Mouse (Mus musculus): Measurements from ENCODE around the gene Zfp638. TPM values are rescaled to one million over a fixed set of nuclear protein-coding genes. Genes with fewer than 3 reads are reported as not detected.

The Zfp638 gene
- polyA plus RNA-seq, 1 experiment from 2014 or later: 71.7 TPM

DNA sequence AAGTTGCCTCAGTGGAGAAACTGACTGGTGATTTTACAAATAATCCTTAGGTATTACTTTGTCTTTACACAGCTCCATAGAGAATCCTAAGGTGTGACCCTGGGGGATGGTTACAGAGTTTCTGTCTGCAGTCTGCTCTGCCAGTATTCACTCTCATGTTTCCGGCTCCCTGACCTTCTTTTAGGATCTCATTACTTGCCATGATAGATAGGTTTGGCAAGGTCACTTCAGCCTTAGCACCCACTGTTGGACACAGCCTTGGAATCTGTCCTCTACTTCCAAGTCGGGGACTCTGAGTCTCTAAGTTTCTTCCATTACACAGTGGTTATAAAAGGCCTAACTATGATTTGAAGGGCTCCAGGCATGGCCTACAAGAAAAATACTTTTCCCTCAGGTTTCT lies 17.5 kb upstream of the Zfp638 start:
- Histone ChIP-seq H3K27me3 (no peaks in the 10 kb centered on the region), H3K9me3 (no peaks in the 10 kb centered on the region), H3K36me3 (no peaks in the 10 kb centered on the region), H3K9ac (no peak overlapping the region), H3K4me3 (no peak overlapping the region), H3K4me2 (replicated peaks) (no peak overlapping the region), H3K27ac (no peak overlapping the region), H3K4me1 (no peaks in the 10 kb centered on the region)
- no peak for ATAC-seq (ENCODE audit: low FRiP score, low read depth)
- 86% methylated on average over 2 of the region's 2 CpGs for WGBS

DNA sequence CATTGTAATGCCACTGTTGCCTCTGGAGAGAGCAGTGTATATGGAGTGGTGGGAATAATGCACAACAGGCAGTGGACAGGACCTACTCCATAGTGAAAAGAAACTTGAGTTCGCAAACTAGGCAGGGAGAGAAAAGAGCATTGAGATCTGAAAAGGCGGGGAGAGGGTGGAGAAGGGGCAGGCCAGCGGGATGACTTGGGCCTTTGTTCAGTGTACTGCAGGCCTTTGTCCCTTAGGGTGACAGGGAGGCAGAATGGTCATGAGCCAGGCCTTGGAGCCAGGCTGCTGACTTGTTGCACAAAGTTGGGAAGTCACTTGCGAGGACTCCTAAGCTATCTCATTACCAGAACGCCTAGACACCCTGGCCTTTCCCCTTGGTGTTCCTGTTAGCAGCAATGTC lies 9.4 kb upstream of the Zfp638 start:
- no peak overlapping the region for H3K4me2 ChIP-seq (replicated peaks)
- no peak for ATAC-seq (ENCODE audit: low FRiP score, low read depth)
- no peak overlapping the region for H3K9ac ChIP-seq
- no peaks in the 10 kb centered on the region for H3K9me3 ChIP-seq
- H3K4me3 ChIP-seq: no peak overlapping the region
- H3K36me3 ChIP-seq: no peaks in the 10 kb centered on the region
- WGBS: 69% methylated on average over 5 of the region's 5 CpGs
- no peaks in the 10 kb centered on the region for H3K27me3 ChIP-seq
- H3K27ac ChIP-seq: no peak overlapping the region
- no peaks in the 10 kb centered on the region for H3K4me1 ChIP-seq

DNA sequence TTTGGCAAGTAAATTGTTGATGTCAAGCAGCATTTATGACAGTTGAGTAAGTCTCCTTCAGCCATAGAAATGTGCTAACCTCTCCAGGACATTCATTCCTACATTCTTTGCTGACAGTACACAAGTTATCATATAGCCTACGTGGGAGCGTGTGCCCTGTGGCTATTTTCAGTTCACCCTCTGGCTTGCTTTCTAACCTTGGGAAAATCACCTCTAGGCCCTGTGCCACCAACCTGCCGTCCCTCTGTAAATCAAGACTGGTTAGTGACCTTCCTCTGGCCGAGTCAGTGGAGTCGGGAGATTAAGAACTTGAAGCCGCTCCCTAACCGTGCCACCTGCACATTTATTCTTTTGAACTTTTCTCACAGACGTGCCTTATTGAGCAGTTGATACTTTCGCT lies 6.9 kb upstream of the Zfp638 start:
- Histone ChIP-seq H3K4me2 (replicated peaks) (no peak overlapping the region), H3K9ac (no peak overlapping the region), H3K27ac (no peak overlapping the region), H3K27me3 (no peaks in the 10 kb centered on the region), H3K36me3 (no peaks in the 10 kb centered on the region), H3K4me3 (no peak overlapping the region), H3K9me3 (no peaks in the 10 kb centered on the region), H3K4me1 (no peaks in the 10 kb centered on the region)
- WGBS: 84% methylated on average over 9 of the region's 9 CpGs
- ATAC-seq (ENCODE audit: low FRiP score, low read depth): no peak

DNA sequence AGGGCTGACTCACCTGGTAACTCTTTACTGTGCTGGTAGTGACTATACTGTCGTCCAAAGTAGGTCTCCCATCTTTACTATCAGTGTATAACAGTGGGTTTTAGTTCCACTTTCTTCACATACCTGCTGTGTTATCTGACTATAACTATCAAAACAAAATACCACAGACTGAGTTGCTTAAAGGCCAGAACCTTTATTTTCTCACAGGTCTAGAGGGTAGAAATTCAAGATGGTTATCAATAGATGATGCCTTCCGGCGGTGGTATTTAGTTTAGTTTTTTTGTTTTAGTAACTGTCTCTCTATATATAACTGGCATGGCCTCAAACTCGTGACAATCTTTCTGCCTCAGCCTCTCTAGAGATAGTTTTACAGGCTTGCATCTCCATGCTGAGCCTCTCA lies 3.4 kb upstream of the Zfp638 start:
- Histone ChIP-seq H3K9ac (no peak overlapping the region), H3K27ac (no peak overlapping the region), H3K4me1 (peaks cover 10% of the 10 kb centered on the region)

DNA sequence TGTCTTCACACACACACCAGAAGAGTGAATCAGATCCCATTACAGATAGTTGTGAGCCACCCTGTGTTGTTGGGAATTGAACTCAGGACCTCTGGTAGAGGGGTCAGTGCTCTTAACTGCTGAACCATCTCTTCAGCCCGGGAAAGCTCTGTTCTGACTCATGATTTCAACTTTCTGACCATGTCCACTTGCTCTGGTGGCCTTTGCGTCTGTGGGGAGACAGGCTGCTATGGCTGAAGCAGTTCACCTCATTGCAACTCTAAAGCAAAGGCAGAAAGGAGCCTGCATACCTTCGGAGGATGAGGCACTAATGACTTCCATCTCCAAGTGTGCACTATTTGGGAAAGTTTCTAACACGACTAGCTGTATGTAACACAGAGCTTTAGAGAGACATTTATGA lies 486 bp upstream of the Zfp638 start:
- Histone ChIP-seq H3K4me1 (peaks cover 10% of the 10 kb centered on the region), H3K9me3 (no peaks in the 10 kb centered on the region), H3K27ac (no peak overlapping the region), H3K9ac (0 out of 2 replicates have a peak overlapping the region, but pooled peaks have one; percentile 31), H3K4me2 (replicated peaks) (peak overlapping the region; percentile 100), H3K27me3 (peaks cover 14% of the 10 kb centered on the region), H3K4me3 (peak overlapping the region; percentile 64), H3K36me3 (no peaks in the 10 kb centered on the region)
- ATAC-seq (ENCODE audit: low FRiP score, low read depth): peak; percentile 18; the same call in 1 of the 2 replicates
- 35% methylated on average over 4 of the region's 4 CpGs for WGBS

More for the DNA sequence above, 3.4 kb upstream of the Zfp638 start:
- Histone ChIP-seq H3K4me3 (no peak overlapping the region), H3K27me3 (0 out of 2 replicates have a peak, but pooled peaks cover 9% of the 10 kb centered on the region), H3K4me2 (replicated peaks) (no peak overlapping the region), H3K9me3 (no peaks in the 10 kb centered on the region), H3K36me3 (no peaks in the 10 kb centered on the region)
- WGBS: 72% methylated on average over 4 of the region's 4 CpGs
- ATAC-seq (ENCODE audit: low FRiP score, low read depth): no peak

DNA sequence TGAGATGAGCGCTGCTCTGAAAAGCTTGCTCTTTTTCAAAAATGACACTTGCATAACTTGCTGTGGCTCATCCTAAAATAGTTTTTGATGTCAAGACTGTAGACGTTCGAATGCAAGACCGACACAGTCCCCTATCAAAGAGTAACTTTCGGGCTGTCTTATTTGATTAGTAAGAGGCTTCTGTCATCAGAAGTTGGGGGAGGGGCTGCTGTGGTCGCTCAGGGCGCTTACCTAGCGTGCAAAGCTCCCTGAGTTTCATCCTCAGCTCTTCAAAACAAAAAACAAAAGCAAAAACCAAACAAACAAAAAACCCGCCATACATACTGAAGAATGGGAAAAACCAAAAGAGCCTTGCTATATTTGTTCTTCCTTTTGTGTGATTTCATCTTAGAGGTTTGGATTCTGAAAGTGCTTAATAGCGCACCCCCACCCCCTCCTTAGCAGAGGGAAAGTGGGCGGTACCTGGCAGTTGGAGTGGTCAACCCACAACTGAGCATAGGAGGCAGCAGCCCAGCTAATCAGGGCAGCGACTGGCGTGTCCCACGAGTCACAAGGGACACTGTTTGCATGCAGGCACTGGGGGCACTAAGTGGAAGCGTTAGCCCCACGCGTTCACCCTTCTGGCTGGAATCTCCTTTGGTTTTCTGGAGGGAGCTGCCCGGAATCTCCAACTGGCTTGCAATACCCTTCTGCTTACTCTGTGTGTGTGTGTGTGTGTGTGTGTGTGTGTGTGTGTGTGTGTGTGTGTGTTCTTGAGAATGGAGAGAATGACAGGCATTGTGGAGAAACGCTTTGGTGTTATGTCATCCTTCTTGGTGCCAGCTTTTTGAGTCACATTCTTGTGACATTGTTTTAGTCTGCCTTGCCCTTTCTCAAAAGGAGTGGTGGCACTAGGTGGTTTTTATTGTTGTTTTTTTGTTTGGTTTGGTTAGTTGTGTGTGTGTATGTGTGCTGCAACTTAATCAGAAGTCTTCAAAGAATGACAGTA lies 983 bp downstream of the Zfp638 start:
- Histone ChIP-seq H3K4me1 (peaks cover 10% of the 10 kb centered on the region), H3K9me3 (no peaks in the 10 kb centered on the region), H3K4me2 (replicated peaks) (peak overlapping the region; percentile 100), H3K9ac (peak overlapping the region; percentile 68), H3K27me3 (peaks cover 14% of the 10 kb centered on the region), H3K27ac (no peak overlapping the region), H3K4me3 (peak overlapping the region; percentile 64), H3K36me3 (no peaks in the 10 kb centered on the region)
- ATAC-seq (ENCODE audit: low FRiP score, low read depth): no peak
- 5% methylated on average over 19 of the region's 19 CpGs for WGBS

DNA sequence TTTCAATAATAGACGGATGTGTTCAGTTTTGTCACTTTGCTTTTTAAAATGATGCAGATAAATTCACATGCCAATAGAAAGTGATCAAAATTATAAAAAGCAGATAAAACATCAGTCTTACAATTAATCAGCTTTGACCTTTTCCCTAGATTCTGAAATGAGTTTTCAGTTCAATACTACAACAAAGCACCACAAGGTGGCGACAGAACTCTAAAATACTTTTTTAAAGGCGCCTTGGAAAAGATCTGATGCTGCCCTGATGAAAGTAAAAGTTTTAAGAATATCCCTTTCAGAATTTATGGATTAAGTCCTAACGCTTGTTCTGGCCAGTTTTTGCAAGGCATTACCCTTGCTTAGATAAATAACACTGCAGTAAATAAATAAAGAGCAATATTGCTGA lies 12.9 kb downstream of the Zfp638 start:
- ATAC-seq (ENCODE audit: low FRiP score, low read depth): no peak
- no peak overlapping the region for H3K4me3 ChIP-seq
- no peaks in the 10 kb centered on the region for H3K4me1 ChIP-seq
- H3K36me3 ChIP-seq: no peaks in the 10 kb centered on the region
- WGBS: 4% methylated on average over 4 of the region's 4 CpGs
- peak overlapping the region; percentile 34; the same call in 1 of the 2 replicates for H3K4me2 ChIP-seq (replicated peaks)
- H3K9ac ChIP-seq: peak overlapping the region; percentile 43; the same call in 1 of the 2 replicates
- no peaks in the 10 kb centered on the region for H3K9me3 ChIP-seq
- no peak overlapping the region for H3K27ac ChIP-seq
- no peaks in the 10 kb centered on the region for H3K27me3 ChIP-seq

DNA sequence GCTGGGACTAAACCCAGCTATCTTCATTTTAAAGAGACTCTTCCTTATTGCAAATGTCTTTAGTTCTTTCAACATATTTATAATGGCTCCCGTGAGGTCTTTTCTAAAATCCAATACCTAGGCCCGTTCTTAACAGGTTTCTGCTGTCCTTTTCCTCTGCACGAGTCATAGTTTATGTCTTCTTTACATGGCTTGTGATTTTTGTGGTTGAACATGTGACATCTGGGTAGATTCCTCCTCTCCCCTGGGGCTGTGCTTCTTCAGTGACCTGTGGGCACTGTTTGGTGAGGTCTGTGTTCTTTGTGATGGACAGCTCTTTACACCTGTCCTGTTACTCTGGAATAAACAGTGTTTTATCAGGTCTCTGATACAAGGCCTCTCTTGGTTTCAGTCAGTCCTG lies 19.9 kb downstream of the Zfp638 start:
- no peak for ATAC-seq (ENCODE audit: low FRiP score, low read depth)
- no peak overlapping the region for H3K4me3 ChIP-seq
- no peaks in the 10 kb centered on the region for H3K27me3 ChIP-seq
- H3K9ac ChIP-seq: no peak overlapping the region
- no peak overlapping the region for H3K27ac ChIP-seq
- 80% methylated on average over 3 of the region's 3 CpGs for WGBS
- H3K4me2 ChIP-seq (replicated peaks): no peak overlapping the region
- H3K9me3 ChIP-seq: no peaks in the 10 kb centered on the region
- no peaks in the 10 kb centered on the region for H3K4me1 ChIP-seq
- H3K36me3 ChIP-seq: no peaks in the 10 kb centered on the region

DNA sequence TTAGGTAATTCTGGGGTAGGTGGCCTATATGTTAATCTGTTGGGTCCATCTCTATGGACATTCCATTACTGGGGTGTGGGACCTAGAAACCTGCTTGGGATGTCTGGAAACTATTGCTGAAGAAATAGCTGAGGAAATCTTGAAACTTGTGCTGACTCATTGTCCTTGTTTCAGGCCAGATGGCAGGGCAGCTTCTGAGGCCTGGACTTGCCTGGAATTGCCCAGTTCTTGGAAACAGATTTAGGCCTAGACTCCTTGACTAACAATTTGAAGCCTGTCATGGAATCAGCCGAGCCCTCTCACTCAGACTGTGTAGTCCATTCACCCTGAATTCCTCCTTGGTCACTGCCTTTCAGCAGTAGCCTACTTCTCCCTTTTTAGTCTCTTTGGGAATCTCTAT lies 21.9 kb downstream of the Zfp638 start:
- WGBS: 65% methylated on average over 1 of the region's 1 CpGs
- H3K27ac ChIP-seq: no peak overlapping the region
- H3K4me3 ChIP-seq: no peak overlapping the region
- no peaks in the 10 kb centered on the region for H3K9me3 ChIP-seq
- no peak overlapping the region for H3K9ac ChIP-seq
- H3K27me3 ChIP-seq: no peaks in the 10 kb centered on the region
- no peaks in the 10 kb centered on the region for H3K4me1 ChIP-seq
- H3K36me3 ChIP-seq: no peaks in the 10 kb centered on the region
- no peak overlapping the region for H3K4me2 ChIP-seq (replicated peaks)
- no peak for ATAC-seq (ENCODE audit: low FRiP score, low read depth)

DNA sequence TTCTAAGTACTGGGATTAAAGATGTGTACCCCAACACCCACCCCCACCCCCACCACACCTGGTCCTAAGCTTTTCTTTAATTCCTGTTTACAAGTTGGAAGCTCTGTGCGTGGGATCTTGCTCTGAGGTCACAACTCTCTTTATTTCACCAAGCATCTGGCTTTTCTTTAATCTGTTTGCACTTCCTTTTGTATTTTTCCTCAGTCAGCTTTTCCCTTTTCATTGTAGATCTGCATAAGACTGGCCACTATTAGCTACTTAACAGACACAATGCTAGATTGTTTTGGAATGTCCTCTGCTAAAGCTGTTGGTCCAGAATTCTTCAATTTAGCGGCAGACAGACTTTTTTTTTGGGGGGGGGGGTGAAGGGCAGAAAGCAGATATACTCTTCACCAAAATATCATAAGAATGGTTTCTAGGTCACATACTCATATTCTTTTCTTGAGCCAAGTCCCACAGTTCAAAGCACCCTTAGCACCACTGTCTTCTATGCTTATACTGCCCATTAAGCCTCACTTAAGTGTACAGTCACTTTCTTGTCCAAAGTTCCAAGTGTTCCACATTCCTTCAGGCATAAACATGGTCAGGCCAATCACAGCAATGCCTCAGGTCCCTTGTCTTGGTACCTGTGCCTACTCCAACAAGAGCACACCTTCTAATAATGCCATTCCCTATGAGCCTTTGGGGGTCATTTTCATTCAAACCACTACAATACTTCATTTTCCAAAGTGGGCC lies 23.5 kb downstream of the Zfp638 start:
- Histone ChIP-seq H3K27ac (no peak overlapping the region), H3K27me3 (no peaks in the 10 kb centered on the region), H3K36me3 (no peaks in the 10 kb centered on the region), H3K4me2 (replicated peaks) (no peak overlapping the region), H3K9me3 (no peaks in the 10 kb centered on the region), H3K4me1 (no peaks in the 10 kb centered on the region), H3K9ac (no peak overlapping the region), H3K4me3 (no peak overlapping the region)
- no peak for ATAC-seq (ENCODE audit: low FRiP score, low read depth)
- WGBS: 40% methylated on average over 2 of the region's 2 CpGs

DNA sequence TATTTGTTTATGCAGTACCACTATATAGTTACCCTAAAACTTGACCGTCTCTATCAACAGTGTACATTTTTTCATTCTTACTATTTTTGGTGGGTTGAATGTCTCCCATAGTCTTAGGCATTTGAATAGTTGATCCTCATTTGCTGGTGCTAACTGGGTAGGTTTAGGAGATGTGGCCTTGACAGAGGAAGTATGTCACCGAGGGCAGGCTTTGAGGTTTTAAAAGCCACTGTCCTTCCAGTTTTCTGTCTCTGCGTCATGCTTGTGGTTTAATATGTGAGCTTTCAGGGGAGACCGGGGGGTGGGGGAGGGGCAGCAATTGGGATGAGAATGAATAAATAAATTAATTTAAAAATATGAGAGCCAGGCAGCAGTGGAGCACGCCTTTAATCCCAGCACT lies 24.3 kb downstream of the Zfp638 start:
- no peak overlapping the region for H3K9ac ChIP-seq
- H3K4me3 ChIP-seq: no peak overlapping the region
- H3K36me3 ChIP-seq: no peaks in the 10 kb centered on the region
- no peaks in the 10 kb centered on the region for H3K27me3 ChIP-seq
- ATAC-seq (ENCODE audit: low FRiP score, low read depth): no peak
- no peak overlapping the region for H3K27ac ChIP-seq
- no peaks in the 10 kb centered on the region for H3K9me3 ChIP-seq
- WGBS: 87% methylated on average over 5 of the region's 5 CpGs
- no peaks in the 10 kb centered on the region for H3K4me1 ChIP-seq
- H3K4me2 ChIP-seq (replicated peaks): no peak overlapping the region

DNA sequence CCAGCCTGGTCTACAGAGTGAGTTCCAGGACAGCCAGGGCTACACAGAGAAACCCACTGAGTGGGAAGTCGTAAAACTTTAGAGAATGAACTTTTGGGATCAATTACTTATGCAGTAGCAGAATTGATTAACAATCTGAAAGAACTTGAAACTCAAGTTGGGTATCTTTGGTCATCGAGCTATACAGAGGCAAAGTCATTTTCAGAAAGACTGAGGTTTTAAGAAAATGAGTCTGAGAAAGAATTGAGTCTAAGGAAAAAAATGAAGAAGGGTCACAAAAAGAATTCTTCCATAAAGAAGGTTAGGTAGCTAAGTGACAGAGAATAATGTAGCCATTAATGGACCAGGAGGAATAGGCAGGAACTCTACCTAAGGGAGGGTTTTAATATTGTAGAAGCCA lies 24.8 kb downstream of the Zfp638 start:
- 78% methylated on average over 2 of the region's 2 CpGs for WGBS
- Histone ChIP-seq H3K4me3 (no peak overlapping the region), H3K4me1 (no peaks in the 10 kb centered on the region), H3K9me3 (no peaks in the 10 kb centered on the region), H3K36me3 (no peaks in the 10 kb centered on the region), H3K27ac (no peak overlapping the region), H3K27me3 (no peaks in the 10 kb centered on the region), H3K4me2 (replicated peaks) (no peak overlapping the region), H3K9ac (no peak overlapping the region)
- no peak for ATAC-seq (ENCODE audit: low FRiP score, low read depth)

All from limb, embryonic 13.5 days (tissue).